Mouse (Mus musculus) embryo, embryonic 10 days (tissue): ENCODE measurements around the gene St6galnac3.

Source experiments
- DNase-seq: peaks from one replicate; pipeline ENCODE4 v3.0.0-alpha.2; 2015; ENCODE audit warnings: low spot score

Gene St6galnac3

GRCm38 (mm10) chr3:153282123-153282765, 442.7 kb downstream of the St6galnac3 start:
- DNase-seq: no peak

- no peak for DNase-seq
Observed at GRCm38 (mm10) chr3:153278249-153278648, 446.7 kb downstream of the St6galnac3 start.

GRCm38 (mm10) chr3:153277389-153277999, 447.5 kb downstream of the St6galnac3 start:
- DNase-seq: peak; percentile 83

GRCm38 (mm10) chr3:153276830-153277388, 448.1 kb downstream of the St6galnac3 start:
- no peak for DNase-seq

- no peak for DNase-seq
Observed at GRCm38 (mm10) chr3:153276101-153276829, 448.7 kb downstream of the St6galnac3 start.

- DNase-seq: no peak
Observed at GRCm38 (mm10) chr3:153272241-153272640, 452.7 kb downstream of the St6galnac3 start.

- peak; percentile 74 for DNase-seq
Observed at GRCm38 (mm10) chr3:153267397-153267796, 457.6 kb downstream of the St6galnac3 start.

- no peak for DNase-seq
Observed at GRCm38 (mm10) chr3:153261985-153262384, 463.0 kb downstream of the St6galnac3 start.

- DNase-seq: no peak
Observed at GRCm38 (mm10) chr3:153260225-153260933, 464.6 kb downstream of the St6galnac3 start.

GRCm38 (mm10) chr3:153255910-153256309, 469.1 kb downstream of the St6galnac3 start:
- DNase-seq: no peak

- no peak for DNase-seq
Observed at GRCm38 (mm10) chr3:153251653-153252052, 473.3 kb downstream of the St6galnac3 start.

- DNase-seq: peak; percentile 91
Observed at GRCm38 (mm10) chr3:153250598-153251257, 474.2 kb downstream of the St6galnac3 start.

- no peak for DNase-seq
Observed at GRCm38 (mm10) chr3:153248866-153249265, 476.1 kb downstream of the St6galnac3 start.

- DNase-seq: peak; percentile 33
Observed at GRCm38 (mm10) chr3:153248029-153248428, 476.9 kb downstream of the St6galnac3 start.

GRCm38 (mm10) chr3:153242524-153242923, 482.4 kb downstream of the St6galnac3 start:
- peak; percentile 51 for DNase-seq

- no peak for DNase-seq
Observed at GRCm38 (mm10) chr3:153241134-153241533, 483.8 kb downstream of the St6galnac3 start.

GRCm38 (mm10) chr3:153240366-153240765, 484.6 kb downstream of the St6galnac3 start:
- no peak for DNase-seq

GRCm38 (mm10) chr3:153238381-153238780, 486.6 kb downstream of the St6galnac3 start:
- no peak for DNase-seq

- no peak for DNase-seq
Observed at GRCm38 (mm10) chr3:153236262-153236661, 488.7 kb downstream of the St6galnac3 start.

- DNase-seq: no peak
Observed at GRCm38 (mm10) chr3:153222611-153223402, 502.2 kb downstream of the St6galnac3 start.

GRCm38 (mm10) chr3:153219391-153219790, 505.6 kb downstream of the St6galnac3 start:
- no peak for DNase-seq
